Mouse (Mus musculus) heart, postnatal 0 days (tissue): ENCODE measurements around the gene Mapt. TPM values are rescaled to one million over a fixed set of nuclear protein-coding genes. Genes with fewer than 3 reads are reported as not detected.

Experiments
- ATAC-seq: fragments of 200-750 bp; cut with Nextera tagmentation; 2 replicates; pipeline ENCODE4 v1.8.0; 2017; ENCODE audit warnings: low read depth, moderate number of reproducible peaks, moderate library complexity; ENCODE audit not compliant: insufficient read depth
- DNase-seq: peaks from one replicate; pipeline ENCODE4 v3.0.0-alpha.2; 2016; ENCODE audit warnings: low spot score
- H3K27ac ChIP-seq: fragments of 300-500 bp; sonication (generic); 2 replicates; pipeline ENCODE4 v1.5.1; 2014; ENCODE audit warnings: low read depth, mild to moderate bottlenecking
- H3K27me3 ChIP-seq: fragments of 300-500 bp; sonication (generic); 2 replicates; pipeline ENCODE4 v1.6.1; 2014; ENCODE audit warnings: low read length, mixed read lengths; ENCODE audit not compliant: control insufficient read depth, insufficient read depth
- H3K36me3 ChIP-seq: fragments of 300-500 bp; sonication (generic); replicated peaks from 2 replicates; pipeline ENCODE4 v1.6.1; 2014; ENCODE audit warnings: low read length, mixed read lengths; ENCODE audit not compliant: control insufficient read depth, insufficient read depth
- H3K4me1 ChIP-seq: fragments of 300-500 bp; sonication (generic); 2 replicates; pipeline ENCODE4 v1.6.1; 2014; ENCODE audit warnings: antibody characterized with exemption; ENCODE audit not compliant: control insufficient read depth, insufficient read depth
- H3K4me2 ChIP-seq: fragments of 300-500 bp; sonication (generic); 2 replicates; pipeline ENCODE4 v1.6.1; 2014; ENCODE audit warnings: low read depth, mild to moderate bottlenecking, low read length, moderate library complexity
- H3K4me3 ChIP-seq: fragments of 300-500 bp; sonication (generic); 2 replicates; pipeline ENCODE4 v1.5.1; 2014; ENCODE audit warnings: low read depth, low read length
- H3K9ac ChIP-seq: fragments of 300-500 bp; sonication (generic); replicated peaks from 2 replicates; pipeline ENCODE4 v1.6.1; 2014; ENCODE audit warnings: low read depth, low read length, mixed read lengths
- H3K9me3 ChIP-seq: fragments of 300-500 bp; sonication (generic); replicated peaks from 2 replicates; pipeline ENCODE4 v1.6.1; 2016; ENCODE audit warnings: low read length; ENCODE audit not compliant: control insufficient read depth
- CTCF ChIP-seq: IDR thresholded peaks from 2 replicates; pipeline ENCODE4 v1.5.1; 2016; ENCODE audit warnings: antibody characterized with exemption, control low read depth, low read depth
- EP300 ChIP-seq: IDR thresholded peaks from 2 replicates; pipeline ENCODE4 v1.6.1; 2016; ENCODE audit warnings: antibody characterized with exemption, low read depth
- WGBS: fragments of 180-500 bp; shearing (Covaris S2); extraction: QIAGEN DNeasy Blood & Tissue Kit; methylation state at CpG from one replicate; pipeline ENCODE4 v1.1.7; 2014; 5-methylcytosine and 5-hydroxymethylcytosine counted together
- polyA plus RNA-seq: library from polyadenylated mRNA; unstranded; fragments of >200 nt; fragmentation: Nextera tagmentation; extraction: Ambion mirVana; gene quantifications from 2 replicates; pipeline ENCODE4 v1.2.1, GENCODE M21; 2015
- total RNA-seq: library from RNA; depleted of rRNA; stranded (reverse); fragments of >200 nt; gene quantifications from 2 replicates; pipeline ENCODE4 v1.2.3, GENCODE M21; 2014; ENCODE audit warnings: low replicate concordance; rRNA removed

Gene Mapt
- total RNA-seq (0.23 and 0.31 TPM in 2 replicates), polyA plus RNA-seq (0.34 and 0.63 TPM in 2 replicates)

DNA sequence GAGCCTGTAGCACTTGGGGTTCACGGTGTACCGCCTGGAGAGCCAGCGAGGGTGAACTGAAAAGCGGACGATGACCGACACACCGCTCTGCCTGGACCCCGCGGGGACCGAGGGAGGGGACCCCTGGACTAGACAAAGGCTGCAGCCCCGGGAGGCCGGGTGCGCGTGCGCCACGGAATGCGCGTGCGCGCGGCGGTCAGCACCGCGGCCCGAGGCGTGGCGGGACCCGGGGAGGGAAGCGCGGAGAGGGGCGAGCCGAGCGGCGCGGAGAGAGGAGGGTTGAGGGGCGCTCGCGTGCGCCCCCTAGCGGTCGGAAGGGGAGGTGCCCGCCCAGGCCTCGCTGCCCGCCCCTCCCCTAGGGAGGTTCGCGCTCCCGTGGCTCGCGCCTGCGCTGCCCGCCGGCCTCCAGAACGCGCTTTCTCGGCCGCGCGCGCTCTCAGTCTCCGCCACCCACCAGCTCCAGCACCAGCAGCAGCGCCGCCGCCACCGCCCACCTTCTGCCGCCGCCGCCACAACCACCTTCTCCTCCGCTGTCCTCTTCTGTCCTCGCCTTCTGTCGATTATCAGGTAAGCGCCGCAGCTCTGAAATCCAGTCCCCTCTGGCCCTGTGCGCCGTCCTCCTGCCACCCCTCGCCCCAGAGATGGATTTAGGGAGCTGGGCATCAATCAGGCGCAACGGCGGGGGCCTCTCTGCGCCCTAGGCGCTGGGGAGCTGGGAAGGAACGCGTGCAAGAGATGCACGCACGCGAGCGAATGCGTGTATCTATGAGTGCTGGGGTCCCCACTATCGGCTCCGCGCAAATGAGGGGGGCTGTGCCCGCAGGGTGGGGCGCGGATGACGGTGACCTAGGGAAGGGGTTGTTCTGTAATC lies at the start of gene Mapt:
Gene Mapt, plus strand, starts transcription at position 350 of the 871 bp plus-strand sequence.
- H3K36me3 ChIP-seq = no peaks in the 10 kb centered on the region
- H3K27me3 ChIP-seq = peaks cover 50% of the 10 kb centered on the region
- H3K9ac ChIP-seq = peak within 1 kb of the TSS; percentile 56
- peak; percentile 85 for DNase-seq
- ATAC-seq = peak; percentile 95
- H3K27ac ChIP-seq = peak within 1 kb of the TSS; percentile 22; the same call in 1 of the 2 replicates
- TF ChIP-seq CTCF (peak; percentile 77), EP300 (peak; percentile 23; the same call in 1 of the 2 replicates)
- peak within 1 kb of the TSS; percentile 87 for H3K4me2 ChIP-seq
- peak within 1 kb of the TSS; percentile 65 for H3K4me3 ChIP-seq
- under 1% methylated on average over 41 of the region's 94 CpGs for WGBS
- no peaks in the 10 kb centered on the region for H3K9me3 ChIP-seq
- peaks cover 11% of the 10 kb centered on the region for H3K4me1 ChIP-seq

DNA sequence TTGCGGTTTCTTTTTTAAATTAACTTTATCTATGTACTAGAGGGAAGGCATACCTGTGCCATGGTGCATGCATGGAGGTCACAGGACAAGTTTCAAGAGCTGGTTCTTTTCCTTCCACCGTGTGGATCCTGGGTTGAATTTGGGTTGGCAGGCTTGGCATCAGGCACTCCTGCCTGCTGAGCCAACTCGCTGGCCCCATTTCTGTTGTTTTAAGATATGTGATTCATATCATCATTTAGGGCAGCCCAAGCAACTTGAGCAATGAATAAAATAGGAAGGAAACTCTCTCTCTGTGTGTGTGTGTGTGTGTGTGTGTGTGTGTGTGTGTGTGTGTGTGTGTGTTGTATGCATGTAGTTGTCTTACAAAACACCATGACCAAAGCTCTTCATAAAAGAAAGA lies 49.0 kb upstream of the Mapt start:
- ATAC-seq (no peak), DNase-seq (no peak)
- H3K27me3 ChIP-seq = no peaks in the 10 kb centered on the region
- H3K9ac ChIP-seq = no peak overlapping the region
- H3K4me1 ChIP-seq = no peaks in the 10 kb centered on the region
- 54% methylated on average over 3 of the region's 3 CpGs for WGBS
- no peak overlapping the region for H3K4me3 ChIP-seq
- no peaks in the 10 kb centered on the region for H3K36me3 ChIP-seq
- TF ChIP-seq EP300 (no peak), CTCF (no peak)
- H3K27ac ChIP-seq = no peak overlapping the region
- H3K9me3 ChIP-seq = no peaks in the 10 kb centered on the region
- H3K4me2 ChIP-seq = no peak overlapping the region

DNA sequence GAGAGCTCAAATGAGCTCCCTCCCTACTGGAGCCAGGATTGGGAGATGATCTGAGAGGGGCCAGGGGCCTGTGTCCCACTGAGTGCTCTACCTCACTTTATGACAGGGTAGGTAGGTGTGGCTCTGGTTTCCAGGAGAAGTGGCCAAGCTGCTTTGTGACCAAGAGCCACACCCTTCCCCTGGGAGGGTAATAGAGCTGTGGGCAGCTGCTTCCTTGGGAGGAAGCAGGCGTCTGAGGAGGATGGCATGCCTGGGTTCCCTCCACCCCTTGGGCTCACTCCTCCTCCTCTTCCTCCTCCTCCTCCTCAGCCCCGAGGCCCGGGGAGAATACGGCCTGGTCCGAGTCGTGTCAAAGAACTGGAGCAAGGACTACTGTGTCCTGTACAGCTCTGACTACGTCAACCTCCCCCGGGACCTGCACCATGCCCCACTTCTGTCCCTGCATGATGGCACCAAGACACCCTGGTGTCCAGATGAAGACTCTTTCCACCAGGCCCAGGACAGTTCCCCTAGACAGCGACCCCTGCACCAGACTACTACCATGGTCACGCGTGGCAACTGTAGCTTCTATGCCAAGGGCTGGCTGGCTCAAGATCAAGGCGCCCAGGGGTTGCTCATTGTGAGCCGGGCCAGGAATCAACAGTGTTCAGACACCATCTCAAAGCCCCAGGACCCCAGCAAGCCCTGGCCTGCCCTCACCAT lies 44.9 kb upstream of the Mapt start, which contains the start of gene Sppl2c:
Gene Sppl2c, plus strand, starts transcription at position 193 of the 702 bp plus-strand sequence.
- ATAC-seq = no peak
- no peak within 1 kb of the TSS for H3K27ac ChIP-seq
- WGBS = 77% methylated on average over 13 of the region's 13 CpGs

DNA sequence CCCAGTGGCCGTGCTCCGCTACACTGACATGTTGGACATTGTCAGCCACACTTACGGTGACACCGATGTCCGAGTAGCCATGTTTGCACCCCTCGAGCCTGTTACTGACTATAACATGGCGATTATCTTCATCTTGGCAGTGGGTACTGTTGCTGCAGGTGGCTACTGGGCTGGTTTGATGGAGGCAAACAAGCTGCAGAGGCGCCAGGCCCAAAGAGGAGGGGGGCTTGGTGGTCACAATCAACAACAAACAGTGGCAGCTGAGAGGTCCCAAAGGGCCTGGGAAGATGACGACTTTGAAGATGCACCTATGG lies 44.4 kb upstream of the Mapt start:
- no peak for DNase-seq
- Histone ChIP-seq H3K36me3 (no peaks in the 10 kb centered on the region), H3K27me3 (no peaks in the 10 kb centered on the region), H3K4me1 (no peaks in the 10 kb centered on the region), H3K9me3 (no peaks in the 10 kb centered on the region), H3K4me2 (no peak overlapping the region), H3K9ac (no peak overlapping the region), H3K4me3 (no peak overlapping the region), H3K27ac (no peak overlapping the region)
- WGBS = 85% methylated on average over 9 of the region's 9 CpGs
- TF ChIP-seq EP300 = no peak
- no peak for TF ChIP-seq CTCF
- ATAC-seq = no peak

More for the DNA sequence above, 44.9 kb upstream of the Mapt start, which contains the start of gene Sppl2c:
- H3K27me3 ChIP-seq = no peaks in the 10 kb centered on the region
- H3K4me2 ChIP-seq = no peak within 1 kb of the TSS
- H3K9ac ChIP-seq = no peak within 1 kb of the TSS
- no peak for TF ChIP-seq CTCF
- TF ChIP-seq EP300 = no peak
- H3K9me3 ChIP-seq = no peaks in the 10 kb centered on the region
- no peak within 1 kb of the TSS for H3K4me3 ChIP-seq
- no peaks in the 10 kb centered on the region for H3K36me3 ChIP-seq
- DNase-seq = no peak
- no peaks in the 10 kb centered on the region for H3K4me1 ChIP-seq

DNA sequence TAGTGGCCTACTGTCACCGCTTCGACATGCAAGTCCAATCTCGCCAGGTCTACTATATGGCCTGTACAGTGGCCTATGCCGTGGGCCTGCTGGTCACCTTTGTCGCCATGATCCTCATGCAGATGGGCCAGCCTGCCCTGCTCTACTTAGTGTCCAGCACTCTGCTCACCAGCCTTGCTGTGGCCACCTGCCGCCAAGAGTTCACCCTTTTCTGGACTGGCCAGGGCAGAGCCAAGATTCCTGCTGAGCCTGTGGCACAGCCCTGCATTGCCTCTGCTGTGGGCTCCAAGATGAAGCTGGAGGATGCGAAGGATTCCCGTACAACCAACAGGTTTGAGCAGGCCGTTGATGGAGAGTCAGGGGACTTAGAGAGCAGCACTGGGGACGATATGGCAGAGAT lies 43.4 kb upstream of the Mapt start:
- TF ChIP-seq EP300 = no peak
- TF ChIP-seq CTCF = no peak
- Histone ChIP-seq H3K9ac (no peak overlapping the region), H3K4me3 (no peak overlapping the region), H3K27me3 (no peaks in the 10 kb centered on the region), H3K27ac (no peak overlapping the region), H3K4me2 (no peak overlapping the region), H3K4me1 (no peaks in the 10 kb centered on the region), H3K9me3 (no peaks in the 10 kb centered on the region), H3K36me3 (no peaks in the 10 kb centered on the region)
- DNase-seq = no peak
- no peak for ATAC-seq
- 84% methylated on average over 10 of the region's 10 CpGs for WGBS
